25 mouse cellular contexts compared by ENCODE assay signal in the genomic region with DNA sequence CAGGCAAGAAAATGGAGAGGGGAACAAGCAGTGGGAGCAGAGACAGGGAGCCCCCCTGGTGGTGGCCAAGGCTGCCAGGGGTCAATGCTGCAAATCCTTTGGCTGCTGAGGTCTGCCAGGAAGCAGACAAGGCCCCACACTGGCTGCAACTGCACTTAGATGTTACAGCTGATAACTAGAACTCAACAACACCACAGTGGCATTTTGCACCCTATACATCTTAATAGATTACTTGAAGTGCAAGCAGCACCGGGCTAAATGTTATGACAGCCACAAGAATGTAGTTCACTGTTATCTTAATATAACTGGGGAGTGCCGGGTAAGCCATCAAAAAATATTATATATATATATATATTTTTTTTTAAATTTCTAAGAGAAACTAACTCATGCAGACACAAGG.
DNase-seq lines count a peak whose midpoint lies in the region; ATAC-seq lines count a peak whose summit lies in the region.
"Had no signal": no experiment of that assay in that cellular context is flagged by ENCODE, and none has a peak within 500 bp of the region (broad histone marks: within the 10 kb centered on the region; RNA-seq: fewer than 3 reads in every experiment).

No protein-coding gene starts in this region.

- H3K27ac ChIP-seq in forebrain, embryonic 10.5 days = 0 out of 2 replicates have a peak overlapping the region, but pooled peaks have one; percentile 2
- H3K27ac ChIP-seq in forebrain, embryonic 12.5 days = no peak overlapping the region
- H3K27ac ChIP-seq in lung, embryonic 16.5 days (ENCODE audit: low read length) = no peak overlapping the region
- no peak overlapping the region for H3K27ac ChIP-seq in limb, embryonic 10.5 days
- H3K27ac ChIP-seq: embryonic facial prominence, embryonic 15.5 days; heart, embryonic 10.5 days; hindbrain, embryonic 15.5 days had no signal

- ATAC-seq in forebrain, embryonic 12.5 days (ENCODE audit: low FRiP score) = no peak
- peak; percentile 45; the same call in 1 of the 2 replicates for ATAC-seq in lung, embryonic 16.5 days (ENCODE audit: low read depth)
- ATAC-seq: CD4-positive, CD25-positive, alpha-beta regulatory T cell, adult 4 months; forebrain, embryonic 16.5 days; inflammation-experienced regulatory T-cells, adult 6 months had no signal

- H3K4me1 ChIP-seq in forebrain, embryonic 10.5 days = peaks cover 18% of the 10 kb centered on the region
- H3K4me1 ChIP-seq in forebrain, embryonic 12.5 days = peaks cover 11% of the 10 kb centered on the region
- peaks cover 4% of the 10 kb centered on the region; the same call in 1 of the 2 replicates for H3K4me1 ChIP-seq in lung, embryonic 16.5 days (replicated peaks; ENCODE audit: control insufficient read depth, insufficient read depth, low read length)
- H3K4me1 ChIP-seq in limb, embryonic 10.5 days = peaks cover 20% of the 10 kb centered on the region
- H3K4me1 ChIP-seq: embryonic facial prominence, embryonic 15.5 days; heart, embryonic 10.5 days had no signal

- H3K9me3 ChIP-seq in forebrain, embryonic 10.5 days = no peaks in the 10 kb centered on the region
- no peaks in the 10 kb centered on the region for H3K9me3 ChIP-seq in forebrain, embryonic 12.5 days
- H3K9me3 ChIP-seq in lung, embryonic 16.5 days (ENCODE audit: control insufficient read depth, low read length) = no peaks in the 10 kb centered on the region
- H3K9me3 ChIP-seq in limb, embryonic 10.5 days (replicated peaks) = no peaks in the 10 kb centered on the region
- H3K9me3 ChIP-seq: embryonic facial prominence, embryonic 15.5 days; G1E; heart, embryonic 10.5 days; hindbrain, embryonic 15.5 days had no signal

- no peaks in the 10 kb centered on the region for H3K27me3 ChIP-seq in forebrain, embryonic 10.5 days (ENCODE audit: poor library complexity, severe bottlenecking)
- no peaks in the 10 kb centered on the region for H3K27me3 ChIP-seq in forebrain, embryonic 12.5 days
- H3K27me3 ChIP-seq in lung, embryonic 16.5 days (ENCODE audit: control insufficient read depth, insufficient read depth, low read depth, low read length) = no peaks in the 10 kb centered on the region
- no peaks in the 10 kb centered on the region for H3K27me3 ChIP-seq in limb, embryonic 10.5 days (ENCODE audit: low read depth, poor library complexity, severe bottlenecking)
- H3K27me3 ChIP-seq: embryonic facial prominence, embryonic 15.5 days; hindbrain, embryonic 15.5 days had no signal

- 85% methylated on average over 2 of the region's 2 CpGs for WGBS in forebrain, embryonic 10.5 days
- WGBS in forebrain, embryonic 12.5 days = 71% methylated on average over 2 of the region's 2 CpGs
- 30% methylated on average over 2 of the region's 2 CpGs for WGBS in lung, embryonic 16.5 days
- 35% methylated on average over 2 of the region's 2 CpGs for WGBS in limb, embryonic 10.5 days

- no peak overlapping the region for H3K4me2 ChIP-seq in forebrain, embryonic 12.5 days
- H3K4me2 ChIP-seq in lung, embryonic 16.5 days (ENCODE audit: low read depth, low read length) = no peak overlapping the region
- H3K4me2 ChIP-seq: embryonic facial prominence, embryonic 15.5 days; hindbrain, embryonic 15.5 days had no signal

- no peaks in the 10 kb centered on the region for H3K36me3 ChIP-seq in forebrain, embryonic 10.5 days (replicated peaks)
- H3K36me3 ChIP-seq in forebrain, embryonic 12.5 days (replicated peaks) = no peaks in the 10 kb centered on the region
- H3K36me3 ChIP-seq in lung, embryonic 16.5 days (ENCODE audit: control insufficient read depth, insufficient read depth, low read length) = no peaks in the 10 kb centered on the region
- no peaks in the 10 kb centered on the region for H3K36me3 ChIP-seq in limb, embryonic 10.5 days
- H3K36me3 ChIP-seq: embryonic facial prominence, embryonic 15.5 days; G1E; heart, embryonic 10.5 days; hindbrain, embryonic 15.5 days had no signal

- H3K4me3 ChIP-seq in forebrain, embryonic 10.5 days = no peak overlapping the region
- no peak overlapping the region for H3K4me3 ChIP-seq in forebrain, embryonic 12.5 days (replicated peaks)
- H3K4me3 ChIP-seq in lung, embryonic 16.5 days (ENCODE audit: low read length) = no peak overlapping the region
- H3K4me3 ChIP-seq in limb, embryonic 10.5 days = no peak overlapping the region
- H3K4me3 ChIP-seq: embryonic facial prominence, embryonic 15.5 days; erythroblast, embryonic 14.5 days; heart, embryonic 10.5 days; hindbrain, embryonic 15.5 days had no signal

- DNase-seq in forebrain, embryonic 10.5 days (ENCODE audit: extremely low spot score, low spot score) = no peak
- DNase-seq in lung, postnatal 4 days = no peak
- peak; percentile 47 for DNase-seq in embryo, embryonic 11 days
- DNase-seq in limb, embryonic 10.5 days (ENCODE audit: low spot score) = peak; percentile 44
- no peak for DNase-seq in testis, postnatal 10 days (ENCODE audit: low spot score)
- DNase-seq in left cerebral cortex, adult 8-10 months (ENCODE audit: low spot score in 2 of 2) = no peak
- DNase-seq: adrenal gland, adult 8-10 months; adrenal gland, postnatal 36 days; B cell, adult 2 months; cerebellum, adult 9-10 months; cerebellum, postnatal 36 days; gastrocnemius, postnatal 10 days; heart, adult 18-20 months; heart, postnatal 10 days; heart, postnatal 4 days had no signal

- no peak overlapping the region for H3K9ac ChIP-seq in forebrain, embryonic 12.5 days
- H3K9ac ChIP-seq in lung, embryonic 16.5 days (ENCODE audit: low read length) = no peak overlapping the region
- H3K9ac ChIP-seq: embryonic facial prominence, embryonic 15.5 days; hindbrain, embryonic 15.5 days had no signal

Comparison
In these comparisons a context has a peak if more than half of its experiments do, and no peak if none do; other contexts are left out.
1. DNase-seq: peak in embryo, embryonic 11 days (single experiment) and limb, embryonic 10.5 days (single experiment); none in forebrain, embryonic 10.5 days (single experiment), lung, postnatal 4 days (0 of 2), testis, postnatal 10 days (single experiment) and left cerebral cortex, adult 8-10 months (0 of 2).